Mouse (Mus musculus): ENCODE results near the gene Gpc5.

- no peak for TF ChIP-seq CTCF (IDR thresholded peaks at IDR 0.05; ENCODE audit: insufficient read depth, low read length)
- TF ChIP-seq POLR2A (IDR thresholded peaks at IDR 0.05; ENCODE audit: borderline replicate concordance, extremely low read depth, low read depth, low read length) = no peak
Measured at GRCm38 (mm10) chr14:116167401-116167800, 1075.4 kb downstream of the Gpc5 start.
